Mouse (Mus musculus) stomach, embryonic 16.5 days (tissue): ENCODE measurements around the gene Sim2. TPM values are rescaled to one million over a fixed set of nuclear protein-coding genes. Genes with fewer than 3 reads are reported as not detected.

ENCODE experiments used
- ATAC-seq: fragments of 200-750 bp; cut with Nextera tagmentation; 2 replicates; pipeline ENCODE4 v1.8.0; 2017; ENCODE audit warnings: moderate number of reproducible peaks, moderate TSS enrichment; ENCODE audit not compliant: insufficient read depth, low FRiP score
- H3K27ac ChIP-seq: fragments of 300-500 bp; sonication (generic); 2 replicates; pipeline ENCODE4 v1.5.1; 2014; ENCODE audit warnings: low read length
- H3K27me3 ChIP-seq: fragments of 300-500 bp; sonication (generic); 2 replicates; pipeline ENCODE4 v1.6.1; 2014; ENCODE audit warnings: low read length, control low read depth, mixed read lengths; ENCODE audit not compliant: control insufficient read depth, insufficient read depth
- H3K36me3 ChIP-seq: fragments of 300-500 bp; sonication (generic); 2 replicates; pipeline ENCODE4 v1.6.1; 2014; ENCODE audit warnings: low read length; ENCODE audit not compliant: control insufficient read depth, insufficient read depth
- H3K4me1 ChIP-seq: fragments of 300-500 bp; sonication (generic); 2 replicates; pipeline ENCODE4 v1.6.1; 2014; ENCODE audit warnings: low read length, control low read depth, mixed read lengths; ENCODE audit not compliant: control insufficient read depth, insufficient read depth
- H3K4me2 ChIP-seq: fragments of 300-500 bp; sonication (generic); 2 replicates; pipeline ENCODE4 v1.6.1; 2014; ENCODE audit warnings: low read depth, low read length, mixed read lengths
- H3K4me3 ChIP-seq: fragments of 300-500 bp; sonication (generic); replicated peaks from 2 replicates; pipeline ENCODE4 v1.5.1; 2014; ENCODE audit warnings: mild to moderate bottlenecking, low read length
- H3K9ac ChIP-seq: fragments of 300-500 bp; sonication (generic); 2 replicates; pipeline ENCODE4 v1.6.1; 2014; ENCODE audit warnings: low read length
- H3K9me3 ChIP-seq: fragments of 300-500 bp; sonication (generic); replicated peaks from 2 replicates; pipeline ENCODE4 v1.6.1; 2016; ENCODE audit warnings: low read length, control low read depth; ENCODE audit not compliant: control insufficient read depth
- WGBS: fragments of 180-500 bp; shearing (Covaris S2); extraction: QIAGEN DNeasy Blood & Tissue Kit; methylation state at CpG from one replicate; pipeline ENCODE4 v1.1.7; 2014; 5-methylcytosine and 5-hydroxymethylcytosine counted together
- polyA plus RNA-seq: library from polyadenylated mRNA; unstranded; fragments of >200 nt; fragmentation: Nextera tagmentation; extraction: Ambion mirVana; gene quantifications from 2 replicates; pipeline ENCODE4 v1.2.1, GENCODE M21; 2015

Gene Sim2
- polyA plus RNA-seq, 1 experiment from 2014 or later = 0.17 TPM

GRCm38 (mm10) chr16:94143325-94143724 lies 58.6 kb downstream of the Sim2 start:
- Histone ChIP-seq H3K27ac (no peak overlapping the region; the same call in 1 of the 2 replicates), H3K36me3 (no peaks in the 10 kb centered on the region), H3K9me3 (no peaks in the 10 kb centered on the region), H3K9ac (peak overlapping the region; percentile 53; the same call in 1 of the 2 replicates), H3K4me2 (peak overlapping the region; percentile 31), H3K4me3 (no peak overlapping the region), H3K27me3 (no peaks in the 10 kb centered on the region), H3K4me1 (peaks cover 15% of the 10 kb centered on the region)
- WGBS = 7% methylated on average over 10 of the region's 10 CpGs
- peak; percentile 32; the same call in 1 of the 2 replicates for ATAC-seq

- Histone ChIP-seq H3K27ac (no peak overlapping the region), H3K9ac (no peak overlapping the region), H3K4me1 (peaks cover 47% of the 10 kb centered on the region), H3K36me3 (no peaks in the 10 kb centered on the region), H3K9me3 (no peaks in the 10 kb centered on the region), H3K4me3 (no peak overlapping the region), H3K4me2 (no peak overlapping the region), H3K27me3 (no peaks in the 10 kb centered on the region)
- ATAC-seq = no peak
- WGBS = 35% methylated on average over 11 of the region's 11 CpGs
Measured at GRCm38 (mm10) chr16:94148139-94148538, 63.4 kb downstream of the Sim2 start.

- ATAC-seq = peak; percentile 89
- no peaks in the 10 kb centered on the region for H3K36me3 ChIP-seq
- H3K4me2 ChIP-seq = no peak overlapping the region
- peak overlapping the region; percentile 75 for H3K27ac ChIP-seq
- H3K27me3 ChIP-seq = no peaks in the 10 kb centered on the region
- H3K9me3 ChIP-seq = no peaks in the 10 kb centered on the region
- H3K4me3 ChIP-seq = no peak overlapping the region
- H3K9ac ChIP-seq = no peak overlapping the region
- peaks cover 40% of the 10 kb centered on the region for H3K4me1 ChIP-seq
- WGBS = 54% methylated on average over 15 of the region's 15 CpGs
Measured at GRCm38 (mm10) chr16:94150125-94151103, 65.7 kb downstream of the Sim2 start.

- H3K9ac ChIP-seq = no peak overlapping the region
- H3K4me3 ChIP-seq = no peak overlapping the region
- peaks cover 27% of the 10 kb centered on the region; the same call in 1 of the 2 replicates for H3K4me1 ChIP-seq
- no peak overlapping the region for H3K4me2 ChIP-seq
- 52% methylated on average over 14 of the region's 14 CpGs for WGBS
- no peaks in the 10 kb centered on the region for H3K36me3 ChIP-seq
- 0 out of 2 replicates have a peak, but pooled peaks have one; percentile 14 for ATAC-seq
- H3K9me3 ChIP-seq = no peaks in the 10 kb centered on the region
- no peak overlapping the region for H3K27ac ChIP-seq
- H3K27me3 ChIP-seq = no peaks in the 10 kb centered on the region
Measured at GRCm38 (mm10) chr16:94155041-94155653, 70.4 kb downstream of the Sim2 start.

- H3K4me2 ChIP-seq = 0 out of 2 replicates have a peak overlapping the region, but pooled peaks have one; percentile 6
- 46% methylated on average over 8 of the region's 8 CpGs for whole genome bisulfite sequencing
- ATAC-seq = peak; percentile 70; the same call in 1 of the 2 replicates
Measured at GRCm38 (mm10) chr16:94157819-94158218, 73.1 kb downstream of the Sim2 start.

GRCm38 (mm10) chr16:94162000-94162399 lies 77.3 kb downstream of the Sim2 start:
- H3K36me3 ChIP-seq = no peaks in the 10 kb centered on the region
- no peaks in the 10 kb centered on the region for H3K27me3 ChIP-seq
- no peak overlapping the region for H3K9ac ChIP-seq
- 59% methylated on average over 6 of the region's 6 CpGs for WGBS
- no peak for ATAC-seq
- no peak overlapping the region for H3K4me3 ChIP-seq
- H3K4me1 ChIP-seq = peaks cover 11% of the 10 kb centered on the region; the same call in 1 of the 2 replicates
- H3K9me3 ChIP-seq = no peaks in the 10 kb centered on the region
- no peak overlapping the region for H3K27ac ChIP-seq
- H3K4me2 ChIP-seq = no peak overlapping the region

More at GRCm38 (mm10) chr16:94157819-94158218, 73.1 kb downstream of the Sim2 start:
- H3K27me3 ChIP-seq = no peaks in the 10 kb centered on the region
- no peak overlapping the region for H3K4me3 ChIP-seq
- no peak overlapping the region for H3K27ac ChIP-seq
- peaks cover 8% of the 10 kb centered on the region; the same call in 1 of the 2 replicates for H3K4me1 ChIP-seq
- H3K36me3 ChIP-seq = no peaks in the 10 kb centered on the region
- no peak overlapping the region for H3K9ac ChIP-seq
- no peaks in the 10 kb centered on the region for H3K9me3 ChIP-seq

- Histone ChIP-seq H3K9ac (no peak overlapping the region), H3K4me2 (no peak overlapping the region), H3K4me1 (peaks cover 11% of the 10 kb centered on the region; the same call in 1 of the 2 replicates), H3K9me3 (no peaks in the 10 kb centered on the region), H3K27me3 (no peaks in the 10 kb centered on the region), H3K36me3 (no peaks in the 10 kb centered on the region), H3K4me3 (no peak overlapping the region), H3K27ac (no peak overlapping the region)
- no peak for ATAC-seq
- 82% methylated on average over 11 of the region's 11 CpGs for WGBS
Measured at GRCm38 (mm10) chr16:94163051-94163450, 78.3 kb downstream of the Sim2 start.

GRCm38 (mm10) chr16:94164236-94164635 lies 79.5 kb downstream of the Sim2 start:
- Histone ChIP-seq H3K9ac (no peak overlapping the region), H3K36me3 (no peaks in the 10 kb centered on the region), H3K27ac (no peak overlapping the region), H3K9me3 (no peaks in the 10 kb centered on the region), H3K4me2 (no peak overlapping the region), H3K4me3 (no peak overlapping the region), H3K27me3 (no peaks in the 10 kb centered on the region), H3K4me1 (peaks cover 11% of the 10 kb centered on the region; the same call in 1 of the 2 replicates)
- no peak for ATAC-seq
- 20% methylated on average over 7 of the region's 7 CpGs for WGBS

GRCm38 (mm10) chr16:94164978-94165377 lies 80.2 kb downstream of the Sim2 start:
- no peak for ATAC-seq
- H3K27me3 ChIP-seq = no peaks in the 10 kb centered on the region
- H3K9ac ChIP-seq = no peak overlapping the region
- WGBS = 25% methylated on average over 5 of the region's 5 CpGs
- H3K4me3 ChIP-seq = no peak overlapping the region
- H3K4me2 ChIP-seq = no peak overlapping the region
- H3K36me3 ChIP-seq = no peaks in the 10 kb centered on the region
- no peaks in the 10 kb centered on the region for H3K9me3 ChIP-seq
- no peak overlapping the region for H3K27ac ChIP-seq
- H3K4me1 ChIP-seq = peaks cover 11% of the 10 kb centered on the region; the same call in 1 of the 2 replicates
